Mouse (Mus musculus) liver, embryonic 18 days (tissue): ENCODE results near the gene Tmem265. TPM values are rescaled to one million over a fixed set of nuclear protein-coding genes. Genes with fewer than 3 reads are reported as not detected.

Experiments
- polyA plus RNA-seq: library from polyadenylated mRNA; depleted of rRNA; stranded (reverse); fragments of >200 nt; gene quantifications from 2 replicates; pipeline ENCODE4 v1.2.3, GENCODE M21; 2012; rRNA removed

Gene Tmem265
- 0.68 and 0.78 TPM in 2 replicates for polyA plus RNA-seq

DNA sequence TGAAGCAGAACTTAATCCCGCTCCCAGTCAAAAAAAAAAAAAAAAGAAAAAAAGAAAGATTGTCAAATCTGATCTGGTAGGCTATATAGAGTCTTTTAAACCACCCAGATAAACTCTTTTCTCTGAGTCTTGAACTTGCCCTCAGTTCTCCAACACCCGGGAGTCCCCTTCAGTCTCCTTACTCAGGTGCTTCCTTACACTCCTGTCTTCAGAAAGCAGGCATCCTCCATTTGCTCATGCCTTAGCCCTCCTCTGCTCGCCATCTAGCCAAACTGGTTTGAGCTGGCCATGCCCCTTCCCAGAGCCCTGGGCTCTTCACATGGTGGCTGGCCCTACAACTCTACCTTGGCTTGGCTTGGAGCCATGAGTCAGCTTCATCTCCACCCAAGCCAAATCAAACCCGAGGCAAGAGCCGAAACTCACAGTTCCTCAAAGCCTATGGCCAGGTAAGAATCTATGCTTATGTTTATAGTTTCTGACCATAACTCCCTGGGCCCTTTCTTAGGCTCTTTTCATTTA, at the start of gene Tmem265:
Gene Tmem265, plus strand, starts transcription at position 51 of the 519 bp plus-strand sequence.

DNA sequence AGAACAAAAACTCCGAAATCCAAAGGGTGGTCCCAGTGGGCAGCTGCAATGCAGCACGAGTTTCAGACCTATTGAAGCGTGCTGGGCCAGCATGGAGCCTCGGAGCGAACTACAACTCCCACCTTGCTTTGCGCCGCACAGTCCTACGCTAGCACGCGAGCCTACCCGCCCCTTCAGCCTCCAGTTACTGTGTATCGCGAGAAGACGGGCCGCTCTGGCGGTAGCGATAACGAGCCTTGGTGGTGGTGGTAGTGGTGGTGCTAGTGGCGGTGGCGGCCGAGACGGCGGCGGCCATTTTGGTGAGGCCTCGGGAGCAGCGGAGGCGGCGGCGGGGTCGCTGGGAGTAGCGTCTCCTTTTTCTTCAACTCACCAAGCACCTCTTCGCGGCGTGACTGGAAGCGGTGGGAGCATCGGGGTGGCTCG, 49.4 kb upstream of the Tmem265 start, which contains the start of gene Srcap:
Gene Srcap, plus strand, starts transcription at position 176 of the 423 bp plus-strand sequence.

DNA sequence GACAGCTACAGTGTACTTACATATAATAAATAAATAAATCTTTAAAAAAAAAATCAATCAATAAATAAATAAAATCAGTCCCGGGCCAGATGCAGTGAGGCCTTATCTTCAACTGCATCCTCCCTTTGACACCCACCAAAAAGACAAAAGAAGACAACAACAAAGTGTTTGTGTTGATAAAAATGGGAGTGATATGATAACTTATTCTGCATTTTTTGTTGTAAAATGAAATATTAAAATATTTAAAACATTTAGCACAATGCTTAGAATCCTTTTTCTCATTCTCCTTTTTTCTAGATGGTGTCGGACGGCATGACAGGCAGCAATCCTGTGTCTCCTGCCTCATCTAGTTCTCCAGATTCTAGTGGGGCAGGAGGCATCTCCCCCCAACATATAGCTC, 41.9 kb upstream of the Tmem265 start, which contains the start of gene Gm42715:
Gene Gm42715, plus strand, starts transcription at position 301 of the 400 bp plus-strand sequence.

DNA sequence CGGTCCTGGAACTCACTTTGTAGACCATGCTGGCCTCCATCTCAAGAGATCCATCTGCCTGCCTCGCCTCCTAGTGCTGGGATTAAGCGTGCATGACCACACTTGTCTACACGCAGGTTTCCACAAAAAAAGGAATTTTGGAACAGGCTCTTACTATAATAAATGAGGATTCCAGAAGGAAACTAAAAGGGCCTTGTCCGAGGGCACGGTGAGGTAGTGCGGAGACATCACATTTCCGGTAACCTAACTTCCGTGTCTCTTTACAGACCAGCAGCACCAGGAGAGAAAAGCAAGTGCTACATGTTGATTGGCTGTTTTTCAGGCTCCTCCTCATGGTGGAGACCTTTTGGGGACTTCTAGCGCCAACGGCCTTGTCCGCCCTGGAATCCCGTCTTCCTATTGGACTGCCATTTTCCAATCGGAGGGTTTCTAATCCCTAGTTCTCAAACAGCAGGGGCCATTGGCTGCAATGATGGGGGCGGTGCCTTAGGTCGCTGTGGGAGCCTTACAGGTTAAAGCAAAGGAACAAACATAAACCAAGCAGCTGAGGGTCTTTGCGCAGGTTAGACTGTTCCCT, 11.8 kb downstream of the Tmem265 start, which contains the start of gene Phkg2:
Gene Phkg2, plus strand, starts transcription at position 446 of the 577 bp plus-strand sequence.

DNA sequence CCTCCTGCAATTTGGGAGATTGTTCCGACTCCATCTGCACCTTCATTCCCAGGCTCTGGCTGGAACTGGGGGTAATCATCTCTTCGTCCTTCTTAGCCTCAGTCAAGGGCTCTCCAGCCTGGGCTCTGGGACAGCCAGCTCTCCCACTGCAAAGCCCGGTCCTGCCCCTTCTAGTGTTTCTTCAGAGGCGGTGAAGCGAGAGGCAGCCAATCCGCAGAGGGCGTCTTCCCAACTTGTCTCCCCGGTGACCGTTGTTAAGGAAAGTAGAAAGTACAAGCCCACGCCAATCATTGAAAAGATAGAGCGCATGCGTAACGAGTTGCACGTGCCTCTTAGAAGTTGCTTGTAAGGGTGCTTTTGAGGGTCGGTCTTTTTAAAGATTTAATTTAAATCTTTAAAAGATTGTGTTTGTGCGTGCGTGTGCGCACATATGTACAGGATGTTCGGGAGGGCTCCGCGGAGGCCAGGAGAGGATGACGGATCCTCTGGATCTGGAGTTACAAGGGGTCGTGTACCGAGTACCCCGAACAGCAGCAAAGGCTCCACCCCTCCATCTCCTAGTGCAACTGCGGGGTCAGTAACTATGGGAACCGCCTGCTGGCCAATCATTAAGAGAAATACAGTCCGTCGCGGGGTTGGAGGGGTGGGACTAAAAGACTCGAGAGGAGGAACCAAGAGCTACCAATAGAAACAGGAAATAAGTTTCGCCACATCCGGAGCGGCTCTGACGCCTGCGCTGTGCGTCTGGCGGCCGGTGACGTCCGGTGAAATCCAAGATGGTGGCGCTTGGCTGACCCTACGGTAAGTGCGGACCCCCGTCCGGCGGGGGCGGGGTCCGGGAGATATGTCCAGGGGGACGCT, 27.1 kb downstream of the Tmem265 start, which contains the start of the genes Ccdc189 and Rnf40:
Gene Ccdc189, minus strand, starts transcription at position 585 of the 861 bp plus-strand sequence.
Gene Rnf40, plus strand, starts transcription at position 757 of the 861 bp plus-strand sequence.

DNA sequence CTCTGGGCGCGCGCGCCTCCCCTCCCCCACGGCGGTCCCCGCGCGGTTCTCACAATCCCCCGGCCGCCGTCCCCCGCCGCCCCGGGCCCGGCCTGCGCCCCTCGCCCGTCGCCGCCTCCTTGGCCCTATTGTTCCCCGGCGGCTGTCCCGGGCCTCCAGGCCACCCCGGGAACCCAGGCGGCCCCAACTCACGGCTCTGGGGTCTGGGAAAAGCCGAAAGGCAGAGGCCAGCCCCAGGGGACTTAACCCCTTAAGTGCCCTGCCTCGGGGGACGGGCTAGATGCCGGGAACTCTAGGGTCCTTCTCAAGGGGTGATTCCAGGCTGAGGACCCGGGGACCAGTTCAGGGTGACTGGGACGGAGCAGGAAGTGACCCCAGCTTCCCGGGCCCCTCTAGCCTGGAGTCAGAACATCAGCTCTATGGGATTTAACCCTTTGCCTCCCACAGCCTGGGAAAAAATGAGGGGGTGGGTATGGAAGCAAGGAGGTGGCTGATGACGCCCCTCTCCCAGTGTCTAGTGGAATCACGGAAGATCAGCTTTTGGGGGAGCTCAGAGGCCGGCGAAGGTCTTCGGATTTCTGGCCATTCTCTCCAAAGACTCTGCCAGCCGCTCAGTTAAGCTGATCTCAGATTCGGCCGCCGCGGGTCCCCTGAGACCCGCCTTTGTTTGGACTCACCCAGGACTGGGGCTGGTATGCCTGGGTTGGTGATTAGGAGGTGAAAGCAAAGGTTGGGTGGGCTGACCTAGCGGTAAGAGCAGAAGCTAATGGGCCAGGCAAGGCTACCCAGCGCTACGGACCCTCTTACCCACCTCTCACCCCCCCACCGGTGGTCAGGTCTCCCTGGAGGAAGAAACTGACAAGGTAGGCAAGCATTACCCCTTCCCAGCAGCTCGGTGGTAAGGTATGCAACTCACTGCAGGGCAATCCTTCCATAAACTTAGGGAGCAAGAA, 54.0 kb downstream of the Tmem265 start, which contains the start of gene Zfp629:
Gene Zfp629, minus strand, starts transcription at position 907 of the 953 bp plus-strand sequence.

Other genes with a start within 250 kb of the Tmem265 start
- gene Zfp768, start 215.8 kb upstream of the Tmem265 start, polyA plus RNA-seq = 8.5 and 9.3 TPM in 2 replicates
- gene Zfp747, start 185.3 kb upstream of the Tmem265 start, polyA plus RNA-seq = 2.2 and 2.4 TPM in 2 replicates
- 1.00 and 1.1 TPM in 2 replicates for gene 9130019O22Rik, start 174.2 kb upstream of the Tmem265 start, polyA plus RNA-seq
- 2.7 TPM in 2 replicates for gene E430018J23Rik, start 167.8 kb upstream of the Tmem265 start, polyA plus RNA-seq
- 1.7 and 1.8 TPM in 2 replicates for gene Zfp764, start 154.6 kb upstream of the Tmem265 start, polyA plus RNA-seq
- gene Zfp688, start 139.3 kb upstream of the Tmem265 start, polyA plus RNA-seq = 5.6 and 5.8 TPM in 2 replicates
- gene Zfp689, start 112.2 kb upstream of the Tmem265 start, polyA plus RNA-seq = 1.3 and 1.5 TPM in 2 replicates
- 20.0 and 23.0 TPM in 2 replicates for gene Prr14, start 101.8 kb upstream of the Tmem265 start, polyA plus RNA-seq
- 6.4 and 7.1 TPM in 2 replicates for gene Fbrs, start 82.2 kb upstream of the Tmem265 start, polyA plus RNA-seq
- 2.5 and 2.8 TPM in 2 replicates for gene Srcap, start 49.4 kb upstream of the Tmem265 start, polyA plus RNA-seq
- 3.5 and 5.2 TPM in 2 replicates for gene Gm42715, start 41.8 kb upstream of the Tmem265 start, polyA plus RNA-seq
- 28.4 and 35.4 TPM in 2 replicates for gene Phkg2, start 11.9 kb downstream of the Tmem265 start, polyA plus RNA-seq
- 3.1 and 4.4 TPM in 2 replicates for gene Ccdc189, start 27.2 kb downstream of the Tmem265 start, polyA plus RNA-seq
- 12.6 and 15.5 TPM in 2 replicates for gene Rnf40, start 27.4 kb downstream of the Tmem265 start, polyA plus RNA-seq
- gene Zfp629, start 54.4 kb downstream of the Tmem265 start, polyA plus RNA-seq = 3.4 and 4.5 TPM in 2 replicates
- 12.7 and 12.9 TPM in 2 replicates for gene Bcl7c, start 147.5 kb downstream of the Tmem265 start, polyA plus RNA-seq
- 6.2 and 6.4 TPM in 2 replicates for gene Ctf1, start 151.3 kb downstream of the Tmem265 start, polyA plus RNA-seq
- not detected in 2 replicates for gene Ctf2, start 170.8 kb downstream of the Tmem265 start, polyA plus RNA-seq
- gene Fbxl19, start 183.2 kb downstream of the Tmem265 start, polyA plus RNA-seq = 5.1 and 5.4 TPM in 2 replicates
- 11.4 and 12.1 TPM in 2 replicates for gene Orai3, start 208.4 kb downstream of the Tmem265 start, polyA plus RNA-seq
- gene Setd1a, start 215.3 kb downstream of the Tmem265 start, polyA plus RNA-seq = 3.8 and 4.8 TPM in 2 replicates
- gene Gm49388, start 224.2 kb downstream of the Tmem265 start, polyA plus RNA-seq = 0.12 TPM in 1 of 2 replicates, not detected in the other
- gene Hsd3b7, start 239.2 kb downstream of the Tmem265 start, polyA plus RNA-seq = 228 and 255 TPM in 2 replicates